Mouse (Mus musculus): ENCODE data around the gene Lrrc4.

Gene Lrrc4

DNA sequence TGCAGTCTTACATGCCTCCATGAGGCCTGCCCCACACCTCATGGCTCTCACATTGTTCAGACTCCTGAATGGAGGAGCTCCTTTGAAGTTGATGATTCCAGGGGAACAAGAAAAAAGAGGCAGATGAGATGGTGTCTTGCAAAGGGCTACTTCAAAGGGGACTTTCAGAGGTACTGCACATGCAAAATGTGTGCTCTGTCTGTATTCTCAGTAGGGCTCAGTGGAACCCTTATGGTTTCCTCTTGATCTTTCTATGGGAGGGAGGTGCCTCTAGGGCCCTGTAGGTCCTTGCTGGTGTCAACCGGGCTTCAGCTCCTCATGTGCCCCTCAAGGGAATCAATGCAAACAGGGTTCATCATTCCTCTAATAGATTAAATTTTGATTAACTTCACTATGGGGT lies 159.2 kb downstream of the Lrrc4 start:
- no peak for DNase-seq (ENCODE audit: low read depth)

- no peak for DNase-seq (ENCODE audit: low read depth)
These were observed 162.3 kb downstream of the Lrrc4 start for GRCm38 (mm10) chr6:28669251-28669650.

DNA sequence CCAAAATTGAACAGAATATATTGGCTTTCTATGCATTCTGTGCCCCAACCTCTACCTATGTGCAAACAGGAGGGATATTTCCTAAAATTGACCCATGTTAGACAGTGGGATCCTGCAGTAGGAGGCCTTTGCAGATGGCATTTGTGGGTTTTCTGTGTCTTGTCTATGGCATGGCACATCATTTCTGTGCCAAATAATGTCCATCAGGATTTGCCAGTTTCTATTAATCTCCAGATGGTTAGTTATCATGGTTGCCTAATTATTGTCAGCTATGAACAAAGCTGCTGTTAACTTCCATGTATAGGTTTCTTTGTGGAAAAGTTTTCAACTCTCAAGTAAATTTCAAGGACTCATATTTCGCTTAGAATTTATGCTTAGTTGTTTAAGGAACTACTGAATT lies 164.0 kb downstream of the Lrrc4 start:
- DNase-seq (ENCODE audit: low read depth), result no peak

- DNase-seq (ENCODE audit: low read depth), result no peak
These were observed 166.8 kb downstream of the Lrrc4 start for GRCm38 (mm10) chr6:28664716-28665115.

DNA sequence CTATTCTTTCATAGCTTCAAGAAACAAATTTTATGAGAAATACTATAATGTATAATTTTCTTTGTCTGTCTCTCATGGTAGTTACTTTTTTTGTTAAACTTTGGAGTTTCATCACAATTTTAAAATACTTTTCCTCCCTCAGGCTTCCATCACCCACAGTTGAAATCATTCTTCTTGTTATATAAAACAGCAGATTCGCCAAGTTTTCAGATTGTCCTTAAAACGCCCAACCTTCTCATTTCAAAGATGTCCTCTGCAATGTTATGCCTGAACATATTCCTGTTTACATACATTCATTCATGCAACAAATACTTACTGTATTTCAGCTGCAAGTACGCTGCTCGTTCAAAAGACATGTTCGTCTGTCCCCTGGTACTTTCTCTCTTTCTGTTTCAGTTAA lies 167.9 kb downstream of the Lrrc4 start:
- DNase-seq (ENCODE audit: low read depth), result no peak

- no peak for DNase-seq (ENCODE audit: low read depth)
These were observed 168.5 kb downstream of the Lrrc4 start for GRCm38 (mm10) chr6:28663004-28663403.

DNA sequence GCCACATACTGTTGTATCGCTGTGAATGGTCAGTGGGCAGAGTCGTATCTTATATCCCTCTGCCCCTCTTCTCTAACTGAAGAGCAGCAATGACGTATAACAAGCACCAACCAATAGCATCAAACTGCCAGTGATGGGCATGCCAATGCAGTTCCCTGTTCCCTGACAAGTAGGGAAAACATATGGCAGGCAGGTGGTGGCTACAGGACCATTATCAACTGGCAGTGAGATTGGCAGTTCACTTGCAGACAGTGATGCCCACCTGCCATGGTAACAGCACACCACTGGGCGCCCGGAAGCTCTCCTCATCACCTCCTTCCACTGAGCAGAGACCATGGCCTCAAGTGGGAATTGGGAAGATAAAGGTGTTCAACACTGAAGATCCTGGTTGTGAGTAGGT lies 175.0 kb downstream of the Lrrc4 start:
- no peak for DNase-seq (ENCODE audit: low read depth)

GRCm38 (mm10) chr6:28645231-28645630 lies 186.3 kb downstream of the Lrrc4 start:
- no peak for DNase-seq (ENCODE audit: low read depth)

DNA sequence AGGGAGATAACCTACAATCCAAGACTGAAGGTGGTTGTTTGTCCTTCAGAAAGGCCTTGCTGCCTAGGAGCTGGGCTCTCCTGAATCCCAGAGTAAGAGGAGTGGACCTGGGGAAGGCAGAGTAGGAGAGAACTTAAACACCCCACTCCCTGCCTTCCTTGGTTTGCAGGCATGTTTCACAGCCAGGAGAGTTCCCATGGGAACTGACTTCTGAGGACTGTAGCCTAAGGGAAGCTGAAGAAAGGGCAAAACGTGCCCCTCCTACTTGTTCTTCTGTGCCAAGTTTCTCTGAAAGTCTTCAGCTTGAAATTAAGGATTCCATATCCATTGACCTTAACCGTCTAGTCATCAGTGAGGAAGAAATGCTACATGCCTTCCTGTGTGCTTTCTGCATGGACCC lies 188.6 kb downstream of the Lrrc4 start:
- peak; percentile 61 for DNase-seq (ENCODE audit: low read depth)

GRCm38 (mm10) chr6:28640088-28640487 lies 191.5 kb downstream of the Lrrc4 start:
- no peak for DNase-seq (ENCODE audit: low read depth)

GRCm38 (mm10) chr6:28635531-28636348 lies 195.8 kb downstream of the Lrrc4 start:
- DNase-seq (ENCODE audit: low read depth), result no peak

- no peak for DNase-seq (ENCODE audit: low read depth)
These were observed 196.5 kb downstream of the Lrrc4 start for GRCm38 (mm10) chr6:28635092-28635491.

GRCm38 (mm10) chr6:28633656-28634055 lies 197.9 kb downstream of the Lrrc4 start:
- no peak for DNase-seq (ENCODE audit: low read depth)

GRCm38 (mm10) chr6:28633120-28633519 lies 198.4 kb downstream of the Lrrc4 start:
- DNase-seq (ENCODE audit: low read depth), result no peak

- DNase-seq (ENCODE audit: low read depth), result no peak
These were observed 200.6 kb downstream of the Lrrc4 start for GRCm38 (mm10) chr6:28630926-28631325.

DNA sequence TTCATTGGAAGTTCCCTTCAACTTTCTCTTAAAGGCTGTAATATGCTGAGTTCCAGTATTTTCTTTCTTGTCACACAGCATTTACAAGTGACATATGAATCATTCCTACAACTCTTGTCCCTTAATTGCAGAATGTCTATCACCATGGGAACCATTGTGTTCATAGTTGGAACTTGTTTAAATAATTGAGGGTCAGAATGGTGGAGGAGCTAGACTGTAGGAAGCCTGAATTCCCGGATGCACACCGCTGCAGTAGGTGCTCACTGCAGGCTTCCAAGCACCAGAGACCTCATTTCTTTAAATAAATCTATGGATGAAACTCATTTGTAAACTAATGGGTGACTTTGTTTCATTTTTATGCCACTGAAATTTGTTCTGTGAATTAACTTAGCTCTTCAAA lies 201.7 kb downstream of the Lrrc4 start:
- no peak for DNase-seq (ENCODE audit: low read depth)

DNA sequence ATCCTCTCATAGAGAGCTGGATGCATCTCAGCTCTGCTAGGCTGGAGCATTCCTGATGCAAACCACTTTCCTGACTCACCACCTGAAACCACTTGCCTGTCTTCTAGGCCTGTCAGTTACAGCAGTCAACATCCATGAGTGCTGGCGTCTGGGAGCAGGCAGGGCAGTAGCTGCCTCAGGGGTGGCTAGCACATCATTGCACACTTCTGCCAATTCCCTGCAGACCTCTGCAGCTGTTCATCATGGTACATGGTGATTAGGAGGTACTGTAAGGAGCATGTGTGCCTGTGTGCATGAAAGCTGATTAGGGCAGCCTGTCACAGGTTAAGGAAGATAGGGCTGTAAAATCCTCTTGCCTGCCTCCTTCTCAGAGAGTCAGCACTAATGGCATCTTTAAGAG lies 203.1 kb downstream of the Lrrc4 start:
- peak; percentile 67 for DNase-seq (ENCODE audit: low read depth)

DNA sequence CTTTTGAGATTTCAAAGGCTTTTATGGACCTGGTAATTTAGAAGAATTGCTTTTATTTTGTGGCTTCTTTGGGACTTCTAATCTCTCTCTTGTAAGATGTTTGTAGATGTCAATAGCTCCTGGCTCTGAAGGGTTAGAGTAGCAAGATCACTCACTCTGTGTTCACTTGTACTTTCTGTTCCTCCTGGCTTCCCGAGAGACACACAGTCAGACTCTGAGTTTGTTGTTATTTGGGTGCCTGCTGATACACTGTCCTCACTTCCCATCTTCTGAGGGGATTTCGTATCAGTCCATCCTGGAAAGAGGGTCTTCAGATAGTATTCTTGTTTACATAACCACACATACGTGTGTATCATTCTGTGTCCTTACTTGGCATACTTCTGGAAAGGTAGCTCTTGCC lies 208.6 kb downstream of the Lrrc4 start:
- no peak for DNase-seq (ENCODE audit: low read depth)

GRCm38 (mm10) chr6:28622522-28622921 lies 209.0 kb downstream of the Lrrc4 start:
- DNase-seq (ENCODE audit: low read depth), result no peak

DNA sequence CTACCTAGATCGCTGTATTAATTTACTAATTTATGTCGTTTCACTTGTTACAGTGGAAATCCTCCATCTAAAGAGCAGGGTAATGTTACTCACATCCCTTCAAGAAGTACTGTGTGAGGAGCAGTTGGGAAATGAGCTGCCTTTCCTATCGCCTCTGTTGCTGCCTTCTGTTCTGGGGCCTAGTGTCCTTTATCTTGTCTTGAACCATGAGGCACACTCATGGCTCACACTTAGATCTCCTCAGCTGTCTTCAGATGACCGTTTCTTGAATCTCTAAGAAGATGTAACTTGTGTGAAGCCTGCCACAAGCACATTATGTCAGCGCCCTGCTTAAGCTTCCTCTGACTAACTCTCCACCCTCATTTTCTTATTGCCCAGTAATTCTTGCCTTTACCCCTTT lies 209.6 kb downstream of the Lrrc4 start:
- DNase-seq (ENCODE audit: low read depth), result no peak

- no peak for DNase-seq (ENCODE audit: low read depth)
These were observed 210.1 kb downstream of the Lrrc4 start for GRCm38 (mm10) chr6:28621431-28621830.

GRCm38 (mm10) chr6:28618751-28619153 lies 212.8 kb downstream of the Lrrc4 start:
- DNase-seq (ENCODE audit: low read depth), result peak; percentile 37

- DNase-seq (ENCODE audit: low read depth), result no peak
These were observed 213.2 kb downstream of the Lrrc4 start for GRCm38 (mm10) chr6:28618299-28618698.

DNA sequence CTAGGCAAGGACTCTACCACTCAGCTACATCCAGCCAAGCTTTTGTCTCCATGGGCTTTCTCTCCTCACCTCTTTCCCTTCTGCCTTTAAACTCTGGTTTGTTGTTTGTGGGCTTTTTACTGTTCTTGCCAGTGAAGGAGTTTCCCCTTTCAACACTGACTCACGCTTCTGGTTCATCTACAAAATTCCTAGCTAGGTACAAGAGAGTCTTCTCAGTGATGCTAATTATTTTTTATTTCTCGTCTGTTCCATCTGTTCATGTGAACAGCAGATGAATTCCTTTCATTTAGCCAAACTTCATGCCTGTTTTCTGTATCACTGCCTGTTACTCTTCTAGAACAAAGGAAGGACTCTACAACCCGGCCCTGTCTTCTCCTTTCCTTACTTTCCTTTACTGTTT lies 215.6 kb downstream of the Lrrc4 start:
- DNase-seq (ENCODE audit: low read depth), result peak; percentile 19
